Mouse (Mus musculus) ES-E14 (cell line): ENCODE measurements at regions not wholly inside any gene's neighbourhood (a gene's known extent, or its start where the extent isn't known, plus 50 kb on each side); places are given as distances from the start of the nearest gene placed in this dataset.
"Not testable (repeated sequence)": the region's sequence is repeated elsewhere in the genome, so short reads cannot be mapped to it uniquely, and the experiment has no call there.

Experiments
- DNase-seq: peaks from one replicate; pipeline ENCODE4 v3.0.0-alpha.2; 2013; ENCODE audit warnings: low read depth, low spot score
- H3K27ac ChIP-seq: 2 replicates; pipeline ENCODE4 v1.5.1; 2012; ENCODE audit warnings: low read depth, mild to moderate bottlenecking, low read length, moderate library complexity, mixed read lengths; ENCODE audit not compliant: poor library complexity, insufficient read depth, severe bottlenecking
- H3K36me3 ChIP-seq: 2 replicates; pipeline ENCODE4 v1.6.1; 2012; ENCODE audit warnings: mild to moderate bottlenecking, low read length, moderate library complexity, mixed read lengths; ENCODE audit not compliant: control insufficient read depth, poor library complexity, insufficient read depth, severe bottlenecking
- H3K4me1 ChIP-seq, 2 experiments: fragments of 150-350 bp in 1 of 2; sonication (generic) in 1 of 2; 2 replicates each; pipeline ENCODE4 v1.6.1; 2012; ENCODE audit warnings: low read length in 2 of 2, mild to moderate bottlenecking in 1 of 2, mixed read lengths in 1 of 2; ENCODE audit not compliant: control insufficient read depth in 2 of 2, insufficient read depth in 2 of 2, poor library complexity in 1 of 2
- H3K4me3 ChIP-seq, 2 experiments: fragments of 150-350 bp in 1 of 2; sonication (generic) in 1 of 2; 2 replicates each; pipeline ENCODE4 v1.5.1; 2012; ENCODE audit warnings: low read length in 2 of 2, low read depth in 1 of 2, mild to moderate bottlenecking in 1 of 2, mixed read lengths in 1 of 2; ENCODE audit not compliant: insufficient read depth in 1 of 2, poor library complexity in 1 of 2, severe bottlenecking in 1 of 2
- H3K9ac ChIP-seq: 2 replicates; pipeline ENCODE4 v1.6.1; 2012; ENCODE audit warnings: low read depth, mild to moderate bottlenecking, low read length, mixed read lengths; ENCODE audit not compliant: poor library complexity, insufficient read depth, severe bottlenecking
- H3K9me3 ChIP-seq: fragments of 150-350 bp; sonication (generic); 2 replicates; pipeline ENCODE4 v1.6.1; 2012; ENCODE audit warnings: low read depth, mild to moderate bottlenecking, low read length; ENCODE audit not compliant: control insufficient read depth, insufficient read depth
- CHD2 ChIP-seq: IDR thresholded peaks from 2 replicates; pipeline ENCODE4 v1.6.1; 2014; ENCODE audit warnings: mild to moderate bottlenecking, low read depth, low read length, inconsistent platforms
- HCFC1 ChIP-seq: IDR thresholded peaks from 2 replicates; pipeline ENCODE4 v1.6.1; 2012; ENCODE audit warnings: low read length, inconsistent platforms, borderline replicate concordance; ENCODE audit not compliant: insufficient read depth
- MAFK ChIP-seq: IDR thresholded peaks from 2 replicates; pipeline ENCODE4 v1.6.1; 2014; ENCODE audit warnings: mild to moderate bottlenecking, low read depth, low read length, inconsistent platforms; ENCODE audit not compliant: insufficient read depth
- ZC3H11A ChIP-seq: IDR thresholded peaks from 2 replicates; pipeline ENCODE4 v1.6.1; 2012; ENCODE audit warnings: low read depth, mild to moderate bottlenecking, inconsistent platforms, low read length, borderline replicate concordance
- ZNF384 ChIP-seq: IDR thresholded peaks from 2 replicates; pipeline ENCODE4 v1.6.1; 2012; ENCODE audit warnings: low read depth, low read length, inconsistent platforms
- in situ Hi-C, 2 experiments: fragments of 600-800 bp; cut with MboI; formaldehyde crosslinking; loops; one replicate each; pipeline ENCODE4 v1.15.1; 2025; ENCODE audit warnings: low sequenced_read_pairs in 2 of 2, inconsistent platforms in 1 of 2; ENCODE audit not compliant: unreplicated experiment in 2 of 2

DNA sequence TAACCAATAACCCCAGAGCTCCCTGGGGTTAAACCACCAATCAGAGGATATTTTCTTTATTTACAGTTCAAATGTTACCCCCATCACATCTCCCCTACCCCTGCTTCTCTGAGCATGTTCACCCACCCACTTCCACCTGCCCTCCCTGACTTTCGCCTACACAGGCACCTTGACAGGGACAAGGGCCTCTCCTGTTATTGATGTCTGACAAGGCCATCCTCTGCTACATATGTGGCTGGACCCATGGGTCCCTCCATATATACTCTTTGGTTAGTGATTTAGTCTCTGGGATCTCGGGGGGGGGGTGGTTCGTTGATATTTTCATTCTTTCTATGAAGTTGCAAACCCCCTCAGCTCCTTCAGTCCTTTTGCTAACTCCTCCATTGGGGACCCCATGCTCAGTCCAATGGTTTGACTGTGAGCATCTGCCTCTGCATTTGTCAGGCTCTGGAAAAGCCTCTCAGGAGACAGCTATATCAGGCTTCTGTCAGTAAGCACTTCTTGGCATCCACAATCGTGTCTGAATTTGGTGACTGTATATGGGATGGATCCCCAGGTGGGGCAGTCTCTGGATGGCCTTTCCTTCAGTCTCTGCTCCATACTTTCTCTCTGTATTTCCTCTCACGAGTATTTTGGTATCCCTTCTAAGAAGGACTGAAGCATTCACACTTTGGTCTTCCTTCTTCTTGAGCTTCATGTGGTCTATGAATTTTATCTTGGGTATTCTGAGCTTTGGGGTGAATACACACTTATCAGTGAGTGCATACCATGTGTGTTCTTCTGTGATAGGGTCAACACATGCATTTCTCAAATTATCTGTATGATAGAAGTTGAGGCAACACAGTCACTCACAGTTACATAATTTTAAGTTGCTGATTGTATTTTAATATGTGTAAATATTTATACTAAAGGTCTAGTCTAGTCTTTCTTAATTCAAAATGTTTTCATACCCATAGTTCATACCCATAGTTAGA, 220.8 kb upstream of the Tusc1 start:
- Histone ChIP-seq H3K9ac (no peak overlapping the region), H3K9me3 (no peaks in the 10 kb centered on the region), H3K4me3 (no peak overlapping the region), H3K36me3 (no peaks in the 10 kb centered on the region), H3K4me1 (no peaks in the 10 kb centered on the region), H3K27ac (no peak overlapping the region)
- no peak for DNase-seq
- in situ Hi-C loops: no loop called here
- TF ChIP-seq HCFC1: no peak
- TF ChIP-seq CHD2: no peak
- TF ChIP-seq ZC3H11A: no peak
- TF ChIP-seq MAFK: no peak
- TF ChIP-seq ZNF384: no peak

DNA sequence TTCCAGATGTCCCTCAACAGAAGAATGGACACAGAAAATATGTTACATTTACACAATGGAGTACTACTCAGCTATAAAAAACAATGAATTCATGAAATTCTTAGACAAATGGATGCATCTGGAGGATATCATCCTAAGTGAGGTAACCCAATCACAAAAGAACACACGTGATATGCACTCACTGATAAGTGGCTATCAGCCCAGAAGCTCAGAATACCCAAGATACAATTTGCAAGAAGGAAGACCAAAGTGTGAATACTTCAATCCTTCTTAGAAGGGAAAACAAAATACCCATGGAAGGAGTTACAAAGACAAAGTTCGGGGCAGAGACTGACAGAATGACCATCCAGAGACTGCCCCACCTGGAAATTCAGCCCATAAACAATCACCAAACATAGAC, 219.9 kb upstream of the Tusc1 start:
- H3K36me3 ChIP-seq, H3K4me1 ChIP-seq, H3K4me3 ChIP-seq, H3K9me3 ChIP-seq, H3K27ac ChIP-seq, H3K9ac ChIP-seq, in situ Hi-C loops, DNase-seq: not testable (repeated sequence)

DNA sequence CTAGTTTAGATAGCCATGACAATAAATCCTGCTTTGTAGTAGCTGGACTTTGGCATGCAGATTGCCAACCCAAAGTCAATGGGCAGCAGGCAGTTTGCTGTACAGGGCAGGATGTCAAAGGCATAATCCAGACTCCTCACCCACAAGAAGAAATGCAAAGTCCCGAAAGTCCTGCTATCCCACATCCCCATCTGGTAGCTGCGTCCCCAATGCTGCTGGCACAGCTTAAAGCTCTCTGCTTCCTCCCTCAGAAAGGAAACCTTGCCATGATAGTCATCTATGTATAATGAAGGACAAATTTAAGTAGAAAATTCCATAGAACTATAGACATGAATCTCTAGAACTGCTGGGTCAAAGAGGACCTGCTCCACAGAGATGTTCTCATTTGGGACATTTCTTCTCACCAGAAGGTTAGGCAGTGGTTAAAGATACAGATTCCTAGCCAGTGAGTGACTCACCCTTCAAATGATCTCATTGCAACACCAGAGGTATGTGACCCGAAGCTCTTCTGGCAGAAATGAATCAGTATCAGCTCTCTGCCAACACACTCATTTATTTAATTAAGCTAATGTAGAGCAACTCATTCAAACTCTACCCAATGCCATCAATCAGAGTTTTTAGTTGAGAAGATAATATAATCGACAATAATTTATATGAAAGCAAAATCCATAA, 217.3 kb upstream of the Tusc1 start:
- DNase-seq: no peak
- Histone ChIP-seq H3K9ac (no peak overlapping the region), H3K36me3 (no peaks in the 10 kb centered on the region), H3K4me3 (no peak overlapping the region), H3K9me3 (no peaks in the 10 kb centered on the region), H3K4me1 (no peaks in the 10 kb centered on the region), H3K27ac (no peak overlapping the region)
- TF ChIP-seq ZC3H11A: no peak
- no peak for TF ChIP-seq ZNF384
- no peak for TF ChIP-seq CHD2
- TF ChIP-seq MAFK: no peak
- TF ChIP-seq HCFC1: no peak
- in situ Hi-C loops: no loop called here

DNA sequence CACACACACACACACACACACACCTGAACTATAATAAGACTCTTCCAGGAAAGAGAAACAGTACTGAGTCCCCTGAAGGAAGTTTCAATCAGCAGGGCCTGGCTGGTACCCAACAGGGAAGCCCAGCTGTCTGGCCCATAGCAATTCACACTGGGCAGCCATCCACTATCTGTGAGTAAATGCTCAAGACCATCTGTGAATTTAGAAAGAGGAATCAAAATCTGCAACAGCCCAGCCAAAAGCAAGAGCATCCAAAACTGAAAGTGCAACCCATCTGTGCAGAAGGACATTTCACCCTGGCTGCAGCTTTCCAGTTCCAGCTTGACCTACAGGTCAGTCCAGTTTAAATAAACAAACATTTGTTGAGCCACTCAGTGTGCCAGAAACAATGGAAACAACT, 215.8 kb upstream of the Tusc1 start:
- H3K27ac ChIP-seq: no peak overlapping the region
- in situ Hi-C loops: no loop called here
- TF ChIP-seq HCFC1: no peak
- no peak for TF ChIP-seq ZNF384
- TF ChIP-seq MAFK: no peak
- no peak for TF ChIP-seq ZC3H11A
- TF ChIP-seq CHD2: no peak
- no peaks in the 10 kb centered on the region for H3K36me3 ChIP-seq
- H3K9me3 ChIP-seq: no peaks in the 10 kb centered on the region
- no peak for DNase-seq
- H3K4me3 ChIP-seq: no peak overlapping the region
- no peak overlapping the region for H3K9ac ChIP-seq
- H3K4me1 ChIP-seq: no peaks in the 10 kb centered on the region
